Mouse (Mus musculus) central nervous system, embryonic 11.5 days (tissue): ENCODE results near the gene Tspan2. TPM values are rescaled to one million over a fixed set of nuclear protein-coding genes. Genes with fewer than 3 reads are reported as not detected.

ENCODE experiments used
- polyA plus RNA-seq: library from polyadenylated mRNA; depleted of rRNA; stranded (reverse); fragments of >200 nt; gene quantifications from 2 replicates; pipeline ENCODE4 v1.2.3, GENCODE M21; 2012; rRNA removed

Gene Tspan2
- polyA plus RNA-seq = 4.6 and 8.6 TPM in 2 replicates

GRCm38 (mm10) chr3:102734313-102735030 is at the start of gene Tspan2:
Gene Tspan2, plus strand, starts transcription at chr3:102734529.

GRCm38 (mm10) chr3:102782618-102783017 is 48.3 kb downstream of the Tspan2 start, which contains the start of gene Tshb:
Gene Tshb, minus strand, starts transcription at chr3:102782718.

Other genes with a start within 250 kb of the Tspan2 start
- gene Tshb, start 48.2 kb downstream of the Tspan2 start, polyA plus RNA-seq = not detected in 2 replicates
- 0.08 TPM in 1 of 2 replicates, not detected in the other for gene Sycp1, start 201.6 kb downstream of the Tspan2 start, polyA plus RNA-seq
- 2.4 and 2.5 TPM in 2 replicates for gene Nr1h5, start 229.6 kb downstream of the Tspan2 start, polyA plus RNA-seq